Mouse (Mus musculus) layer of hippocampus, adult 9-10 months (tissue): ENCODE measurements around the gene Irx2.

Experiments
- DNase-seq: peaks from one replicate; pipeline ENCODE4 v3.0.0; 2022; ENCODE audit warnings: low spot score

The Irx2 gene

DNA sequence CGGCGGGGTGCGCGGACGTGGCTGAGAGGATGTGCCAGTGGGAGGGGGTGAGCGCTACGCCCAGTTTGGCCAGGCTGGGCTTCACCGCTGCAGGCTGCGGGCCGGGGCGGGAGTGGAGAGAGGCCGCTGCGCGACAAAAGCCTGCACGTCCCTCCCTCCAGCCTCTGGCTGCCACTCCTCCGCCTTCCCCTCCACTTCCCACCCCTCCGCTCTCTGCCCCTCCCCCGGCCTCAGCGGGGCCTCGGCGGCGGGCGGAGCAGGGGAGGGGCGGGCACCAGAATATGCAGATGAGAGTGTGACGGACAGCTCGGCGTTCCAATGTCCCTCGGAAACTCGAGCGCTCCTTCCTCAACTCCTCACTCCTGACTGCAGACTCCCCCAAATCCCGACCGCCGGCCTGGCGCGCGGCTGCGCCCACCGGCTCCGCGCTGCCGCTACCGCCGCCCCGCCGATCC lies at the start of gene Irx2:
Irx2 (plus strand) TSS at position 359 of the 455 bp plus-strand sequence.
- no peak for DNase-seq

DNA sequence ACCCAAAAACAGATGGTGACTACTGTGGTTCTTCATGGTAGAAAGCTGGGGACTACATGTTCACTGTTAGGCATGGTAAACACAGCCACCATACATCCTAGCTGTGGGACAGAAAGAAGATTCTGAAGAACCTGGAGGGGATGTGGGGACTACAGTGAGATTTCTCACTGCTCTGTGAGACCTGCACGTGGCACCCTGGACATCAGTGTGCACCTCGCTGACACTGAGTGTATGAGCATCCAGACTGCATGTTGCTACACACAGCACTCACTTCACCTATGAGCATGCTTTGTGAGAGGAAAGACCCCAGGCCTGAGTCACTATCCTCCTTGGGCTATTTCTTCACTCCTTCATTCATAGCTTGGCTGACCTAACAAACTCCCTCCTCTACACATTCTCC lies 47.3 kb upstream of the Irx2 start:
- no peak for DNase-seq

DNA sequence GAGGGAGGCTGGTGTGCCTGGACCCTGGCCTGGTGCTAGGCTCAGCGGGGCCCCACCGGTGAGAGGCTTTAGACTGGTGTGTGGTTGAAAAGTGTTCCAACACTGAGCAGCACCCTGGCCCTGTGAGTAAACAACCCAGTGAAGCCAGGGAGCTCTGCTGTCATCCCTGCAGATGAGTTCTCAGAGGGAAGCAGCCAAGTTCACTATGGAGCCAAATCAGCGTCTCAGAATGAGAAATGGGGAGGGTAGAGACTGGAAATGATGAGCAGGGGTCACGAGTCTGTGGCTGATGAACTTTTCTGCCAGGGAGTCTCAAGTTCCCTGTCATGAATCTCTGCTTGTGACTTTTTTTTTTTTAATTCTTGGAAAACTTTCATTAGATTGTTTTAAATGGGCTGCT lies 36.1 kb upstream of the Irx2 start:
- DNase-seq = no peak

DNA sequence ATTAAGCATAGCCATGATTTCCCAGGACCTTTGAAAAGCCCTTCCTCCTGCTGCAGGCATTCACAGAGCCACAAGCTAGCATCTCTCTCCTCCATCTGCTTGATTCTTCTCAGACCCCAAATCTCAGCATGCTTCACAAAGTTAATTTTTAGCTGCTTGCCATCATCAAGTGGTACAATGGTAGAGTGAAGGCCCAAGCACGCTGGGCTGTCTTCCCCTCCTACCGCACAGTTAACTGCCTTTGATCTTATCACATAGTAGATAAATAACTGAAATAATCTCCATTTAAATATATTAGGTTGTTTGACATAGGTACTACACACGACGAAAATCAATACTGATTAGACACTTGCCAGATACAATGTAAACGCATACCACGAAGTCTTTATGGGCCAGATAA lies 35.3 kb upstream of the Irx2 start:
- DNase-seq = no peak

DNA sequence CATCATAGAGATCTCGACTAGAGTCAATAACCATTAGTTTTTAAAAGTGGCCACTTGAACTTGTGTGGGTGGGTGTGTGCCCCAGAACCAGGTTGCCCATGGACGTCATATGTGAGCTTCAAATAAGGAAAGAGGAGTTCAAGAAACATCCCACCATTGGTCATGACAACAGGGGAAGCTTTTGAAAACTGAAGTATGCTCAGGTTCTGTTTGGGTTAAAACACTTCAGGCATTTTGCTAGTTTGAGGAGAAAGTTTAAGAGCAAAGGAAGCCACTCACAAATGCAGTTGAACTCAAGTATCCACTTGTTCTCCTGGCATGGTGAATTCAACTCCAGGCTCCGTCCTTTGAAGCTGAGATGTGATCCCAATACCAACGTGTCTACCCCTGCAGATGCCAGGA lies 34.9 kb upstream of the Irx2 start:
- DNase-seq = no peak

DNA sequence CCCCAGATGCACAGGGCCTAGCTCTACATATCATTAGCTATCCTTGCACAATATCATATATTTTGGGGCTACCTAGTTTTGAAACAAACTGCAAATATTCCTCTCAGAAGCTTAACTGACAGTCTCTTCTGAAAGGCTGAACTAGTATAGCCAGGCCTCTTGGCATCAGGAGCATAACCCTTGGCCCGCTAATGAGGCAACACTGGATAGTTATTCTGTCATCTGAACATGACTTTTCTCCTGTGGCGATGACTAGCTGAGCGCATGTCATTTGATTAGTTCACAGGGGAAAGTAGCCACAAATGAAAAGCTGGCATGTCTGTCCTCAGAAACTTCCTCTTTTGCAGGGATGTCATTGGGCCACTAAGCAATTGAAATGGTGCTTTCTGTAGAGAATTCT lies 29.4 kb upstream of the Irx2 start:
- no peak for DNase-seq

DNA sequence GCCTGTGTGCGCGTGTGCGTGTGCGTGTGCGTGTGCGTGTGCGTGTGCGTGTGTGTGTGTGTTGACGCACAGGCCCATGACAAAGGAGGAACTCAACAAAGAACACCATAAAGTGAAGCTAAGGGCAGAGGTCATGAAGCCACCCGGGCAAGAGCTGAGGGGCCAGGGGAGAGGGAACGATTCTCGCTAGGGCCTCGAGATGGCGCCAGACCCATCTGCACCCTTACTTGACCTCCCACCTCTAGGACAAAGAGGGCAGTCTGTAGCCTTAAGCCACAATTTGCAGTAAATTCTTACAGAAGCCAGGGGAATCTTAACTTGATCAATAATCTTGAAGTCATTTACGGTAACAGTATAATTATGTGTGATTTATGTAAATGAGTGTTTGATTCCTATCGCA lies 19.9 kb upstream of the Irx2 start:
- DNase-seq = no peak

DNA sequence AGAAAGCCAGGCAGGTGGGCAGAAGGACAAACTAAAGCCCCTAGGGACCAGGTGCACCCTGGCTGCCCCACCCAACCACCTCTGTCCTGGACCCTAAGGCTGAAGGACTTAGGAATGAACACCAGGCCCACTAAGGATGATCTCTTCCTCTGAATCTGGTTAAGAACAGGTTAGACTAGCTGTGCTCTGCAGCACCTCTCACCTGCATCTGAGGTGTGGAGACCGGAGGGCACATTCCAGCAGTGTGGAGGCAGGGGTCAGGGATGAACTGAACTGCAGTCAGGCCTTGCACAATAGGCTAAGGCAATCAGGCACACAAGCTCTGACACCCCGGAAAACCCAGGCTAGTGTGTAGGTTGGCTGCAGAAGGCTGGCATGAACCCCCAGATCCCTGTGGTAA lies 18.3 kb upstream of the Irx2 start:
- no peak for DNase-seq

DNA sequence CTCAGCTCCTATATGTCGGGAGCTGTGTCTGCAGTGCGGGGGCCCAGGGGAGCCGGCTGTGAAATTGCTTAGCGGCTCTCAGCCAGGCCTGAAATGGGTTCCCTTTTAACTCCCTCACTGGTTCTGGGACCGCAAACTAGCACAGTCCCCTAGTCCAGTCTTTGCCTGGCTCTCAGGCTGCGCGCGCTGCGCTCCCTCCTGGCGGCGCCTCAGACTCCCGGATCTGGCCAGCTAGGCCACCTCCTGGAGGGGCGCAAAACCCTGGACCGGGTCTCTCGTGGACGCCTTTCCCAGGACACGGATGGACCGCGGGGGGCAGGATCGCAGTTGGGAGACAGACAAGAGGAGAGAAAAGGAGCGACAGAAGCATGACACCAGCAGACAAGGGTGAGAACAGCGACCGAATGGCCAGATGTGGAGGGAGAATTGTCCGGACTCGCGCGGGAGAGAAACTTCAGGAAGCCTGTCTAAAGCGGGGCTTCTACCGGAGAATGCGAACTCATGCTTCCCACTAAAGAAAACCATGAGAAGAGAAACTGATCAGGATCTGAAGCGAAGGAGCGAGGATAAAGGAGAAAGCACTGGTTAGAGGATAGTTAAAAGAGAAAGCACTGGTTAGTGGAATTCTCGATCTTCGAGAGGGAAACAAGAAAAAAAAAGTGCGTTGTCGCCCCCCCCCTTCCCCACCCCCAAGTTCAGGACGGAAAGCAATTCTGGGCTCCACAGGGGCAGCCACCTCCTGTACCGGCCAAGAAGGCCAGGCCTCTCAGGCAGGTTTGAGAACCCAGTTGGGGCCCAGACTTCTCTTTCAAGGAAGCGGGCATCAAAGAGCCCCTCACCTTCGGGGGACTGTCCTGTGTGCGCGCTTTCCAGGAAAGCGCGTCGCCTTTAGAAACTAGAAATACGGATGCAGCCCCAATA lies 4.4 kb upstream of the Irx2 start:
- no peak for DNase-seq

DNA sequence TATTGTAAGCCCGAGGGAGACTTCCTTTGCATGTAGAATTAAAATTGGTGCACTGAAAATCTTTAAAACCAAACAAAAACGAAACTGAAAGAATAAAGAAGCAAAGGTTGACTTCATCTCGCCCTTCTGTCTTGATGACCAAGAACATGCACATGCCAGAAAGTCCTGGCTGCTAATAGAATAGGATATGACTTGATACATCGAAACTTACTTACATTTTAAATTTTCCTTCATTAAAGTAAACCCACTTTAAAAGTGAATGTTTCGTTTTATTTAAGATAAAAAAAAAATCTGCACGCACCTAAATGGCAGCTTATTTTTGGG lies 3.8 kb upstream of the Irx2 start:
- DNase-seq = no peak

DNA sequence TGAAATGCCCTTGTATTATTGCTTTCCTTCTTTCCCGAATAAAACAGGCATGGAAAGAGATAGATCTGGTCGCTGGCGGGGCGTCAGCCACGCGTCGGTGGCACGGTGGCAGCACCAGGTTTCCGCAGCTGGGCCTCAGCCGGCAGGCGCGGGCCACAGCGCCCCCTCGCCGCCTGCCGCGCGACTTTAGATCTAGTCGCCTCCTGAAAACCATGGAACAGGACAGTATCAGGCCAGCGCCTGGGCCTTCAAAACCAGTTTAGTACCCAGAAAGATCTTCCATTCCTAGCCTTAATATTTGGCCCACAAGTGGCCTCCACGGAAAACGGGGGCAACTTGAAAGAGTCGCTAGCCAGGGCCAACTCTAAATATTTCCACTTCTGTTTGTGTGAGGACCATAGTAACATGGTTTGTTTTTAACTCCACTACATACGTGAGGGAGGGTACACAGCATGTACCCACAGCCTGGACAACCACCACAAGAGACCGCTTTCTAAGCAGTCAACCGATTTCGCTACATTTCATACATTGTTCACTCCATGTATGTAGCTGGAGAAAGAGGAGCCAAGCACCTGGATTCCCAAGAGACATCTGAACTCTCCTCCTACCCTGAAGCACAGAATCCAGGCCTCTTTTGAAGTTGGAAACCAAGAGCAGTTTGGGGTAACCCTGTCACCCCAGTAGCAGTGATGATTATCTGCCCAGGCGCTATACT lies 3.2 kb upstream of the Irx2 start:
- DNase-seq = no peak

DNA sequence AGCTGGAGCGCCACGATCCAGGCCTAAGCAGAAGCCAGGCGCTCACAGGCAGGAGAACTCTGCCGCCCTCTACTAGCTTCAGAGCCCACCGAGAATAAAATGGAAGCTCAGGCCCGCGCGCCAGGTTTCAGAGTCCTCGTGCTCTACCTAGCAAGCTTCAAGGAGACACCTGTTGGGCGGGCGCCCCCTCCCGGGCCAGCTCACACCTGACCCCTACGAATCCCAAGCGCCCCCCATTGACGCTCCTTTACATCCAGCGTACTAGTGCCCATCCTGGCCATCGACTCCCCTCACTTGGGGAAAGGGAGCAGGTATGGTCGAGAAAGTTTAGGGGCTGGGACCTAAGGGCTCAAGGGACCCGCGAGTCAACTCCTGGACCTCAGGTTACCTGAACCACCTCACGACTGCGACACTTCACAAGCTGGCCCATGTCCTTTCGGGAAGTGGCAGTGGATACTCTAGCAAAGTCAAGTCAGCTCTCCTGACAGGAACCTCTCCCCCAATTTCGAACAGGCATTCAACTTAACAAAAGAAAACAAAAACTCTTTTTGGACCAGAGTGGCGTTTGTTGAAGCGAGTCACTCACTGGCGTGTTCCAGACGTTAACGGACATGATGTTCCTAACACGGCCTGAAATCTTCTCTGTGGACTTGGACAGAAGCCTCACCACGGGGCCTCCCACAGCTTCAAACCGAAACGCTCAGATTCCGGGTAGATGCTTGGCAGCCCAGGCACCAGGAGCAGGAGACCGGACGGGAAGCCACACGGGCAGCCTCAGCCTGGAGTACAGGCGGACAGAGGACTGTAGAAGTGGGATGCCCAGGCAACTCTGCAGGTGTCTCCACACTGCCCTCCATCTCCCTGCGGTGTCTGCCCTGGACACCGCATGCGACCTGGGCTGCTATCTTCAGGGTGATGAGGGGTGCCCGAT lies 964 bp upstream of the Irx2 start:
- no peak for DNase-seq

DNA sequence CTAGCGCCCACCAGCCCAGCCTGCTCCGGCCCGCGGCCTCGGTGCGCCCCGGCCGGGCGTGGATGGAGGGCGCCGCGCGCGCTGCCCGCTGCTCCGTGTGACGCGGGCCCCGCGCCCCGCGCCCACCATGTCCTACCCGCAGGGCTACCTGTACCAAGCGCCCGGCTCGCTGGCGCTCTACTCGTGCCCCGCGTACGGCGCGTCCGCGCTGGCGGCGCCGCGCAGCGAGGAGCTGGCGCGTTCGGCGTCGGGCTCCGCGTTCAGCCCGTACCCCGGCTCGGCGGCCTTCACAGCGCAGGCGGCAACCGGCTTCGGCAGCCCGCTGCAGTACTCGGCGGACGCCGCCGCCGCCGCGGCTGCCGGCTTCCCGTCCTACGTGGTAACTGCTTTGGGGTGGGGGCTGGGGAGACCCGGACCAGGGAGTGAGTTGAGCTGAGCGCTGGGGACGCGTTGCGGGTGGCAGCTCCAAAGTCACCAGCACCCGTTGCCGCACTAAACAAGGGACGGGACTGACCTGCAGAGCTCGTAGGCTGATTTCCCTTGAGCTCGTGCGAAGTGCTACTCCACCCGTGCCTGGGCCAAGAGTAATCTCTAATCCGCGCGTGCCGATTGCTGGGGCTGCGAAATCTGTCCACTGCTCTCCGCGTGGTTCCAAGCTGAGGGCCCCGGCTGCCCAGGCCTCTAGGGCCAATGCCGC lies 463 bp downstream of the Irx2 start:
- no peak for DNase-seq

DNA sequence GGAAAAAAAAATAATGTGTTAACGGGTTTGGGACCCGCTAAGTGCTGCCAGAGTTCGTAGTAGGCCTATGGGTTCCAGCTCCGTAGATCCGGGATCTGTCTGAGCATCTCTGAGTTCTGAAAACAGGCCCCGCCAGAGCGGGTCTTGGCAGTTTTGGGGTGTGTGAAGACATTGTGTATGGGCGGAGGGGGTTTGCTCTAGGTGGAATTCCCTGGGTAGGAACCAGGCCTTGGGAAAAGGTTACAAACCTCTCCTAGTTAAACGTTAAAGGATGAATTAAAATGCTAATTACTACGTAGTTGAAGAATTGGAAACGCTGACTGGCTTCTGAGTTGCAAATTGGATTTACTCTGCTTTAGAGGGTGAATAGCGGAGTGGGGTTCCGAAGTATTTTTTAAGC lies 1.2 kb downstream of the Irx2 start:
- no peak for DNase-seq

DNA sequence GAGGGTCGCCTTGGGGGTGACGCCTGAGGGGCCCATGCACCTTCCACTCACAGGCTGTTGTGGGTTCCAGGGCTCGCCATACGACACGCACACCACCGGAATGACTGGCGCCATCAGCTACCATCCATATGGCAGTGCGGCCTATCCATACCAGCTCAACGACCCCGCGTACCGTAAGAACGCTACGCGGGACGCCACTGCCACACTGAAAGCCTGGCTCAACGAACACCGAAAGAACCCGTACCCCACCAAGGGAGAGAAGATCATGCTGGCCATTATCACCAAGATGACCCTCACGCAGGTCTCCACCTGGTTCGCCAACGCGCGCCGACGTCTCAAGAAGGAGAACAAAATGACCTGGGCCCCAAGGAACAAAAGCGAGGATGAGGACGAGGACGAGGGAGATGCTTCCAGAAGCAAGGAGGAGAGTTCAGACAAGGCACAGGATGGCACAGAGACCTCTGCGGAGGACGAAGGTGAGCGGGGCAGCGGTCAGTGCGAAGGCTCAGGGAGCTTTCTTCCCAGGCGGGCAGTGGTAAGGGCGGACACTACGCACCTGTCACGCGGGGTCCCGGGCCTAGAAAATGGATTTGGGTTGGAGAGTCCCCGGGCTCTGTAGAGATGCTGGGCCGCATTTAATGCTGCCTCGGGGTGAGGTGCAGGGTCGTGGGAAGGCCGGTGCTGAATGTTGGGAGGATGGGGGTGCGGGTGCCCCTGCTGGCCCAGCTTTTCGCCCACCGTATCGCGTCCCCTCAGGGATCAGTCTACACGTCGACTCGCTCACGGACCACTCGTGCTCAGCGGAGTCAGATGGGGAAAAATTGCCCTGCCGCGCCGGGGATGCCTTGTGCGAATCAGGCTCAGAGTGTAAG lies 2.1 kb downstream of the Irx2 start:
- DNase-seq = no peak

DNA sequence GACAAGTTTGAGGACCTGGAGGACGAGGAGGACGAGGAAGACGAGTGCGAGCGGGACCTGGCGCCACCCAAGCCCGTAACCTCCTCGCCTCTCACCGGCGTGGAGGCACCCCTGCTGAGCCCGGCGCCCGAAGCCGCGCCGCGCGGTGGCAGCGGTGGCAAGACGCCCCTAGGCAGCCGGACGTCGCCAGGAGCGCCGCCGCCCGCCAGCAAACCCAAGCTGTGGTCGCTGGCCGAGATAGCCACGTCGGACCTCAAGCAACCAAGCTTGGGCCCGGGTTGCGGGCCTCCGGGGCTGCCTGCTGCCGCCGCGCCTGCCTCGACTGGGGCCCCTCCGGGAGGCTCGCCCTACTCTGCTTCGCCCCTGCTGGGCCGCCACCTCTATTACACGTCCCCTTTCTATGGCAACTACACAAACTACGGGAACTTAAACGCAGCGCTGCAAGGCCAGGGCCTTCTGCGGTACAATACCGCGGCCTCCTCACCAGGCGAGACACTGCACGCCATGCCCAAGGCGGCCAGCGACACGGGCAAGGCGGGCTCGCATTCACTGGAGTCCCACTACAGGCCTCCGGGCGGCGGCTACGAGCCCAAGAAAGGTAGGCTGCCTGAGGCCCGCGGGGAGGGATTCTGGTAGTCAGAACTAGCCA lies 2.9 kb downstream of the Irx2 start:
- no peak for DNase-seq

DNA sequence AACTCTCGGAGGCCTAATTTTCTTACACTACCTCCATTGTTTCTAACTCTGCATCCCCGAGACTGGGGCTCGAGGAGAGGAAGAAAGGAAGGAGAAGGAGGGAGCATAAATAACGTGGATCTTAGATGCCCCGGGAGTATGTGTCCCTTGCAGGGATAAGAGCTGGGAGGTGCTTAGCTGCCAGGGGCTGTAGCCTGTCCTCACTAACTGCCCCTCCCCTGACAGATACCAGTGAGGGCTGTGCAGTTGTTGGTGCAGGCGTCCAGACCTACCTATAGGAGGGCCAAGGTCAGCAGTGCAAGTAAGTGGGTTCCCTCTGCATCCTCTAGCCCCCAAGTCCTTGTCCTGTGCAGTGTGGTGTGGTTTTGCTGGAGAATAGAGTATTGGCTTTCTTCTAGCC lies 3.7 kb downstream of the Irx2 start:
- no peak for DNase-seq

DNA sequence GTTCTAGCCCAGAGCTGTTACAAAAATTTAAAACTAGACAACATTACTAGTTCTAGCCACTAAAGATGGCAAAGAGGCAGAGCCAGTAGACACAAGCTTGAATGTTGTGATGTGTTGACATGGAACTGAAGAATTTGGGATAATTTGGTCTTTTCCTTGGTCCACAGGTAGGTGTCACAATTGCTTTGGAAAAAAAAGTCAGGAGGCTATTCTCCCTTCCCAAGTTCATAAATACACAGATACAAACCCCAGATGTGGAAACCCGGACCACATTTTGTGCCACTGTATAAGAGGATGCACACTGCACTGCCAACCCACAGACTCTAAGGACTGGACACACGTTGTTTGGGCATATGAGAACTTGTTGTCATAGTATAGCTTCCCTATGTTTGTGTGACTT lies 4.5 kb downstream of the Irx2 start:
- DNase-seq = no peak

DNA sequence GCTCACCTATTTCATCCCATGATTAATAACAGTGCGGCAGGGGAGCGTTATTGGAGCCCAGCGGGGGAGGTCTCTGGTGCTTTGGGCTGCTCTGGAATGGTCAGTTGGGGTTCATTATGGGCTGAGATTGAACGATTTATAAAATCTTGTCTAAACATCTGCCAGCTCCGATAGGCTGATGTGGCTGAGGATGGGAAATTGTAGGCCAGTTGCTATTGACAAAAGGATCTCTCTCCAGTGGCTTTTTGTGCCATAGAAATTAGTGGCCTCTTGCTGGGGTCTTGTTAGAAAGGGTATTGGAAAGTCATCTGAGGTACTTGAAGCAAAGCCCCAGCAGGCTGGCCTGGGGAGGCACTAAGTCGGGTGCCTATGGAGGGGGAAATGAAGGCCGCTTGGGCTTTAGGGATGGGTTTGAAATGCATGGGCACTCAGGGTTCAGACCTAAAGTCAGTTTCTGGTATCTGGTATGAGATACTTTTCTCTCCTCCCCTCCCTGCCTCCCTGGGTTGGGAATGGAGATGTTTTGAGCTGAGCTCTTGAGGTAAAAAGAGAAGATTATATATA lies 6.2 kb downstream of the Irx2 start:
- DNase-seq = no peak

DNA sequence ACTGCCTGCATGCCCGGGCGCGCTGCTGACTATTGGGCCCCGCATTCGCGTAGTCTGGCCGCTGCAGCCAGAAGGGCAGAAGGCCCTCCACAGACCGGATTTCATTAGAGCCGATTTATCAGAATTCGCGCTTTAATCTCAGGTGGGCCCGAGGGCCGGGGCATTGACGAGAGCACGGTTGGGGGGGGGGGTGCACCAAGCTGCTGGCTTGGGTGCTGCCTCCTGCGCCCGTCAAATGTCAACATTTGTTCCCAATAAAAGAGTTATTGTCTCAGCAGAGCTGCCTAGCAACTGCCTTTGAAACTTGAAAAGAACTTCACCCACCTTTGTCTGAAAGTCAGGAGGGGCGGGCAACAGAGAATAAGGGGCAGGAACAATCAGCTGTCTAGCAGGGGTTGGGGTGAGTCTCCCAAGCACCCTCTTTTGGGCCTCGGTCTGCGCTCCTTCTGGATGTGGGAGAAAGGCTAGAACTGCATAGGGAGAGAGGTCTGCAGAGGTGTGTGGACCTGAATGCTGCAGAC lies 7.8 kb downstream of the Irx2 start:
- no peak for DNase-seq
